Mouse (Mus musculus): Measurements from ENCODE around the gene Col25a1. TPM values are rescaled to one million over a fixed set of nuclear protein-coding genes. Genes with fewer than 3 reads are reported as not detected.

Gene Col25a1
- polyA plus RNA-seq, 1 experiment from 2014 or later = 6.3 TPM

GRCm38 (mm10) chr3:130473970-130474369 is 342.7 kb downstream of the Col25a1 start:
- ATAC-seq (ENCODE audit: low FRiP score) (no peak), DNase-seq (ENCODE audit: low spot score) (no peak)
- Histone ChIP-seq H3K4me1 (replicated peaks; ENCODE audit: control insufficient read depth, insufficient read depth, low read length) (no peaks in the 10 kb centered on the region), H3K9me3 (ENCODE audit: control insufficient read depth, low read length) (no peaks in the 10 kb centered on the region), H3K27me3 (ENCODE audit: control insufficient read depth, insufficient read depth, low read length) (no peaks in the 10 kb centered on the region), H3K9ac (no peak overlapping the region), H3K36me3 (replicated peaks; ENCODE audit: control insufficient read depth, insufficient read depth) (no peaks in the 10 kb centered on the region), H3K4me3 (replicated peaks; ENCODE audit: low read length) (no peak overlapping the region), H3K4me2 (replicated peaks) (no peak overlapping the region), H3K27ac (no peak overlapping the region)
- WGBS = 86% methylated on average over 7 of the region's 7 CpGs

- H3K9ac ChIP-seq = no peak overlapping the region
- H3K36me3 ChIP-seq (replicated peaks; ENCODE audit: control insufficient read depth, insufficient read depth) = no peaks in the 10 kb centered on the region
- no peaks in the 10 kb centered on the region for H3K9me3 ChIP-seq (ENCODE audit: control insufficient read depth, low read length)
- no peak overlapping the region for H3K4me3 ChIP-seq (replicated peaks; ENCODE audit: low read length)
- WGBS = 80% methylated on average over 8 of the region's 8 CpGs
- no peak for DNase-seq (ENCODE audit: low spot score)
- no peaks in the 10 kb centered on the region for H3K4me1 ChIP-seq (replicated peaks; ENCODE audit: control insufficient read depth, insufficient read depth, low read length)
- H3K27ac ChIP-seq = no peak overlapping the region
- 0 out of 2 replicates have a peak, but pooled peaks have one; percentile 48 for ATAC-seq (ENCODE audit: low FRiP score)
- no peaks in the 10 kb centered on the region for H3K27me3 ChIP-seq (ENCODE audit: control insufficient read depth, insufficient read depth, low read length)
- H3K4me2 ChIP-seq (replicated peaks) = no peak overlapping the region
Measured at GRCm38 (mm10) chr3:130482513-130482912, 351.2 kb downstream of the Col25a1 start.

- no peak overlapping the region for H3K4me2 ChIP-seq (replicated peaks)
- WGBS = 86% methylated on average over 4 of the region's 4 CpGs
- ATAC-seq (ENCODE audit: low FRiP score) = no peak
Measured at GRCm38 (mm10) chr3:130488839-130489238, 357.5 kb downstream of the Col25a1 start.

GRCm38 (mm10) chr3:130494192-130494591 is 362.9 kb downstream of the Col25a1 start:
- H3K4me3 ChIP-seq (replicated peaks; ENCODE audit: low read length) = no peak overlapping the region
- H3K4me2 ChIP-seq (replicated peaks) = no peak overlapping the region
- no peaks in the 10 kb centered on the region for H3K4me1 ChIP-seq (replicated peaks; ENCODE audit: control insufficient read depth, insufficient read depth, low read length)
- no peak overlapping the region for H3K27ac ChIP-seq
- no peak overlapping the region for H3K9ac ChIP-seq
- 15% methylated on average over 1 of the region's 1 CpGs for WGBS
- H3K36me3 ChIP-seq (replicated peaks; ENCODE audit: control insufficient read depth, insufficient read depth) = no peaks in the 10 kb centered on the region
- H3K27me3 ChIP-seq (ENCODE audit: control insufficient read depth, insufficient read depth, low read length) = no peaks in the 10 kb centered on the region
- DNase-seq (ENCODE audit: low spot score) (no peak), ATAC-seq (ENCODE audit: low FRiP score) (no peak)
- H3K9me3 ChIP-seq (ENCODE audit: control insufficient read depth, low read length) = no peaks in the 10 kb centered on the region

More at GRCm38 (mm10) chr3:130488839-130489238, 357.5 kb downstream of the Col25a1 start:
- no peak overlapping the region for H3K9ac ChIP-seq
- no peaks in the 10 kb centered on the region for H3K27me3 ChIP-seq (ENCODE audit: control insufficient read depth, insufficient read depth, low read length)
- H3K27ac ChIP-seq = no peak overlapping the region
- no peaks in the 10 kb centered on the region for H3K4me1 ChIP-seq (replicated peaks; ENCODE audit: control insufficient read depth, insufficient read depth, low read length)
- H3K9me3 ChIP-seq (ENCODE audit: control insufficient read depth, low read length) = no peaks in the 10 kb centered on the region
- no peaks in the 10 kb centered on the region for H3K36me3 ChIP-seq (replicated peaks; ENCODE audit: control insufficient read depth, insufficient read depth)
- no peak for DNase-seq (ENCODE audit: low spot score)
- no peak overlapping the region for H3K4me3 ChIP-seq (replicated peaks; ENCODE audit: low read length)

- Histone ChIP-seq H3K4me2 (replicated peaks) (no peak overlapping the region), H3K4me1 (replicated peaks; ENCODE audit: control insufficient read depth, insufficient read depth, low read length) (no peaks in the 10 kb centered on the region), H3K27me3 (ENCODE audit: control insufficient read depth, insufficient read depth, low read length) (no peaks in the 10 kb centered on the region), H3K27ac (no peak overlapping the region), H3K9me3 (ENCODE audit: control insufficient read depth, low read length) (no peaks in the 10 kb centered on the region), H3K9ac (no peak overlapping the region), H3K36me3 (replicated peaks; ENCODE audit: control insufficient read depth, insufficient read depth) (no peaks in the 10 kb centered on the region), H3K4me3 (replicated peaks; ENCODE audit: low read length) (no peak overlapping the region)
- DNase-seq (ENCODE audit: low spot score) = no peak
- ATAC-seq (ENCODE audit: low FRiP score) = no peak
- WGBS = 67% methylated on average over 20 of the region's 20 CpGs
Measured at GRCm38 (mm10) chr3:130494665-130495396, 363.5 kb downstream of the Col25a1 start.

- ATAC-seq (ENCODE audit: low FRiP score) (no peak), DNase-seq (ENCODE audit: low spot score) (no peak)
- H3K27ac ChIP-seq = no peak overlapping the region
- H3K4me2 ChIP-seq (replicated peaks) = no peak overlapping the region
- no peak overlapping the region for H3K4me3 ChIP-seq (replicated peaks; ENCODE audit: low read length)
- no peaks in the 10 kb centered on the region for H3K9me3 ChIP-seq (ENCODE audit: control insufficient read depth, low read length)
- H3K4me1 ChIP-seq (replicated peaks; ENCODE audit: control insufficient read depth, insufficient read depth, low read length) = no peaks in the 10 kb centered on the region
- no peaks in the 10 kb centered on the region for H3K27me3 ChIP-seq (ENCODE audit: control insufficient read depth, insufficient read depth, low read length)
- H3K36me3 ChIP-seq (replicated peaks; ENCODE audit: control insufficient read depth, insufficient read depth) = no peaks in the 10 kb centered on the region
- 80% methylated on average over 2 of the region's 2 CpGs for WGBS
- H3K9ac ChIP-seq = no peak overlapping the region
Measured at GRCm38 (mm10) chr3:130497036-130497435, 365.7 kb downstream of the Col25a1 start.

GRCm38 (mm10) chr3:130501713-130502112 is 370.4 kb downstream of the Col25a1 start:
- Histone ChIP-seq H3K36me3 (replicated peaks; ENCODE audit: control insufficient read depth, insufficient read depth) (no peaks in the 10 kb centered on the region), H3K27ac (no peak overlapping the region), H3K9me3 (ENCODE audit: control insufficient read depth, low read length) (no peaks in the 10 kb centered on the region), H3K4me2 (replicated peaks) (no peak overlapping the region), H3K4me1 (replicated peaks; ENCODE audit: control insufficient read depth, insufficient read depth, low read length) (no peaks in the 10 kb centered on the region), H3K4me3 (replicated peaks; ENCODE audit: low read length) (no peak overlapping the region), H3K9ac (no peak overlapping the region), H3K27me3 (ENCODE audit: control insufficient read depth, insufficient read depth, low read length) (no peaks in the 10 kb centered on the region)
- ATAC-seq (ENCODE audit: low FRiP score) (no peak), DNase-seq (ENCODE audit: low spot score) (no peak)
- WGBS = 46% methylated on average over 3 of the region's 3 CpGs

- DNase-seq (ENCODE audit: low spot score) = no peak
- Histone ChIP-seq H3K4me1 (replicated peaks; ENCODE audit: control insufficient read depth, insufficient read depth, low read length) (no peaks in the 10 kb centered on the region), H3K9ac (no peak overlapping the region), H3K27ac (no peak overlapping the region), H3K9me3 (ENCODE audit: control insufficient read depth, low read length) (no peaks in the 10 kb centered on the region), H3K4me2 (replicated peaks) (no peak overlapping the region), H3K27me3 (ENCODE audit: control insufficient read depth, insufficient read depth, low read length) (no peaks in the 10 kb centered on the region), H3K4me3 (replicated peaks; ENCODE audit: low read length) (no peak overlapping the region), H3K36me3 (replicated peaks; ENCODE audit: control insufficient read depth, insufficient read depth) (no peaks in the 10 kb centered on the region)
- ATAC-seq (ENCODE audit: low FRiP score) = no peak
- WGBS = 91% methylated on average over 2 of the region's 2 CpGs
Measured at GRCm38 (mm10) chr3:130508330-130508729, 377.0 kb downstream of the Col25a1 start.

- Histone ChIP-seq H3K27me3 (ENCODE audit: control insufficient read depth, insufficient read depth, low read length) (no peaks in the 10 kb centered on the region), H3K9ac (no peak overlapping the region), H3K4me2 (replicated peaks) (no peak overlapping the region), H3K36me3 (replicated peaks; ENCODE audit: control insufficient read depth, insufficient read depth) (no peaks in the 10 kb centered on the region), H3K27ac (no peak overlapping the region), H3K4me3 (replicated peaks; ENCODE audit: low read length) (no peak overlapping the region), H3K9me3 (ENCODE audit: control insufficient read depth, low read length) (no peaks in the 10 kb centered on the region), H3K4me1 (replicated peaks; ENCODE audit: control insufficient read depth, insufficient read depth, low read length) (peaks cover 4% of the 10 kb centered on the region; the same call in 1 of the 2 replicates)
- no peak for ATAC-seq (ENCODE audit: low FRiP score)
- peak; percentile 32 for DNase-seq (ENCODE audit: low spot score)
- 28% methylated on average over 9 of the region's 9 CpGs for WGBS
Measured at GRCm38 (mm10) chr3:130518457-130518879, 387.2 kb downstream of the Col25a1 start.

Measured in hindbrain, embryonic 14.5 days (tissue).